Mouse (Mus musculus) midbrain, embryonic 16.5 days (tissue): ENCODE measurements around the gene Eef2. TPM values are rescaled to one million over a fixed set of nuclear protein-coding genes. Genes with fewer than 3 reads are reported as not detected.
A peak's percentile ranks its signal among the peaks of the same experiment; 100 is the strongest.
"Not testable (repeated sequence)": the region's sequence is repeated elsewhere in the genome, so short reads cannot be mapped to it uniquely, and the experiment has no call there.

Source experiments
- ATAC-seq: fragments of 200-750 bp; cut with Nextera tagmentation; 2 replicates; pipeline ENCODE4 v1.8.0; 2017; ENCODE audit warnings: moderate TSS enrichment
- H3K27ac ChIP-seq: fragments of 300-500 bp; sonication (generic); 2 replicates; pipeline ENCODE4 v1.5.1; 2014; ENCODE audit warnings: mild to moderate bottlenecking, low read length, mixed read lengths
- H3K27me3 ChIP-seq: fragments of 300-500 bp; sonication (generic); 2 replicates; pipeline ENCODE4 v1.6.1; 2014; ENCODE audit warnings: low read depth, low read length, mixed read lengths; ENCODE audit not compliant: control insufficient read depth, insufficient read depth
- H3K36me3 ChIP-seq: fragments of 300-500 bp; sonication (generic); 2 replicates; pipeline ENCODE4 v1.6.1; 2014; ENCODE audit warnings: mild to moderate bottlenecking, low read length, moderate library complexity, mixed read lengths; ENCODE audit not compliant: control insufficient read depth, insufficient read depth
- H3K4me1 ChIP-seq: fragments of 300-500 bp; sonication (generic); 2 replicates; pipeline ENCODE4 v1.6.1; 2014; ENCODE audit warnings: mild to moderate bottlenecking, low read length, mixed read lengths; ENCODE audit not compliant: control insufficient read depth, insufficient read depth
- H3K4me2 ChIP-seq: fragments of 300-500 bp; sonication (generic); 2 replicates; pipeline ENCODE4 v1.6.1; 2014; ENCODE audit warnings: mild to moderate bottlenecking, low read length, mixed read lengths
- H3K4me3 ChIP-seq: fragments of 300-500 bp; sonication (generic); 2 replicates; pipeline ENCODE4 v1.5.1; 2014; ENCODE audit warnings: low read depth, mild to moderate bottlenecking, low read length, moderate library complexity, mixed read lengths
- H3K9ac ChIP-seq: fragments of 300-500 bp; sonication (generic); 2 replicates; pipeline ENCODE4 v1.6.1; 2014; ENCODE audit warnings: low read depth, low read length, mixed read lengths
- H3K9me3 ChIP-seq: fragments of 300-500 bp; sonication (generic); replicated peaks from 2 replicates; pipeline ENCODE4 v1.6.1; 2014; ENCODE audit warnings: mild to moderate bottlenecking, low read length, mixed read lengths; ENCODE audit not compliant: control insufficient read depth, poor library complexity, severe bottlenecking
- WGBS: fragments of 180-500 bp; shearing (Covaris S2); extraction: QIAGEN DNeasy Blood & Tissue Kit; methylation state at CpG from one replicate; pipeline ENCODE4 v1.1.7; 2014; 5-methylcytosine and 5-hydroxymethylcytosine counted together
- polyA plus RNA-seq: library from polyadenylated mRNA; unstranded; fragments of >200 nt; fragmentation: Nextera tagmentation; extraction: Ambion mirVana; gene quantifications from 2 replicates; pipeline ENCODE4 v1.2.1, GENCODE M21; 2015

The Eef2 gene
- polyA plus RNA-seq, 1 experiment from 2014 or later, result 535 TPM

DNA sequence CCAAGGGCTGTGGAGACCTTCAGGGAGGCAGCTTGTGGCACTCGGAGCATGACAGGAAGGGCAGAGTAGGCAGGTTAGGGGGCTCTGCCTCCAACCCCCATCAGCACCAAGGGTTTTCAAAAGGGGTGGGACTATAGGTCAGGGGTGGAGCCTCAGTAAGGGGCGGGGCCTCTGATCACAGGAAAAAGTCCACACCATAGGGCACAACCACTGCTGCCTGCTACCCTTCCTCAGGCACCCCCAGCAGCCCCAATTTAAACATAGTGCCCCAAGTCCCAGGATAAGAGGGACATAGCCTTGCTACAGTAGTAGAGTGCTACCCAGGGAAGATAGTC is 14.1 kb upstream of the Eef2 start:
- H3K4me2 ChIP-seq, result no peak overlapping the region
- peaks cover 15% of the 10 kb centered on the region for H3K4me1 ChIP-seq
- H3K27ac ChIP-seq, result no peak overlapping the region
- no peak for ATAC-seq
- no peak overlapping the region for H3K4me3 ChIP-seq
- WGBS, result 79% methylated on average over 2 of the region's 2 CpGs
- peaks cover 11% of the 10 kb centered on the region for H3K36me3 ChIP-seq
- no peak overlapping the region for H3K9ac ChIP-seq
- no peaks in the 10 kb centered on the region for H3K9me3 ChIP-seq
- no peaks in the 10 kb centered on the region for H3K27me3 ChIP-seq

- Histone ChIP-seq H3K4me2 (no peak overlapping the region), H3K36me3 (peaks cover 6% of the 10 kb centered on the region), H3K9me3 (no peaks in the 10 kb centered on the region), H3K27me3 (no peaks in the 10 kb centered on the region), H3K27ac (no peak overlapping the region), H3K4me1 (peaks cover 24% of the 10 kb centered on the region), H3K9ac (no peak overlapping the region), H3K4me3 (no peak overlapping the region)
- ATAC-seq, result no peak
- 85% methylated on average over 8 of the region's 8 CpGs for WGBS
Measured at GRCm38 (mm10) chr10:81165118-81165517, 11.3 kb upstream of the Eef2 start.

DNA sequence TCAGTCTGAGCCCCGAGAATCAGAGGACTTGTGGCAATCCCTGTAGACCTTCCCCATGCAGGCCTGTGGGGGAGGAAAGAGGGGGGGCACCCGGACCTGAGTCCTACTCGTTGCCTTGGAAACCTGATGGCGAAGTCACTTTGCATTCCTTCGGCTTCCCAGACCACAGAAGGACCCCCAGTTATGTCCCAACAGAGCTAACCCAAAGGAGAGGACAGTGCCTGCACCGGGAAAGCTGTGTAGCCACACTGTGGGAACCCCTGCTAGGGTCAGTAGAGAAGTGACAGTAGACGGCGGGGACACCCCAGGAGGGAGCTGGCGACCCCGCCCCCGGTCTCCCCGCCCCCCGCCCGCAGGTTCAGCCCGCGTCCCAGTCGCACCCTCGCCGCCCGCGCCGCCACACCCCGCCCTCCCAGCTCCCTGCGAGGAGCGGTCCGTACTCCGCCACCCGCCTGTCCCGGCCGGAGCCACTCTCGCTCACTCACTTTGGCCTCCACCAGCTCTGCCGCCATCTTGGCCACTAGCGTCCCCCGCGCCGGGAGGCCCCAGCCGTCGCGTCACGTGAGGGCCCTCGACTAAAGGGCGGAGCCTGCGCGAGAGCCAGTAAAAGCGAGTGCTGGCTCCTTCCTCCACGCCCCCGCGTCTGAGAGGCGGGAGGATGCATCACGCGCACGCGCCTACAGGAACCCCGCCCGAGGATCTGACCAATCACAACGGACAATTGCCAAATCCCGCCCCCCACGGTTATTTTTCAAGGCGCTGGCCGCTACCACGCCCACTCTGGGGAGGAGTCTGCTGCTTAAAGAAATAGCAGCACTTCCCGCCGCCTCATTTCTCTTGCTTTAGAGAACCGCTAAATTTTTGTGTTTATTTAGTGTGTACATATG is 9.0 kb upstream of the Eef2 start, which contains the start of gene Pias4:
Pias4 (minus strand) TSS at position 724 of the 887 bp plus-strand sequence.
- WGBS, result under 1% methylated on average over 63 of the region's 64 CpGs
- ATAC-seq, result peak; percentile 85
- no peaks in the 10 kb centered on the region for H3K27me3 ChIP-seq
- H3K9ac ChIP-seq, result peak within 1 kb of the TSS; percentile 85
- peaks cover 24% of the 10 kb centered on the region for H3K4me1 ChIP-seq
- peaks cover 3% of the 10 kb centered on the region for H3K36me3 ChIP-seq
- peak within 1 kb of the TSS; percentile 83 for H3K4me3 ChIP-seq
- H3K4me2 ChIP-seq, result peak within 1 kb of the TSS; percentile 96
- peak within 1 kb of the TSS; percentile 73 for H3K27ac ChIP-seq
- H3K9me3 ChIP-seq, result no peaks in the 10 kb centered on the region

DNA sequence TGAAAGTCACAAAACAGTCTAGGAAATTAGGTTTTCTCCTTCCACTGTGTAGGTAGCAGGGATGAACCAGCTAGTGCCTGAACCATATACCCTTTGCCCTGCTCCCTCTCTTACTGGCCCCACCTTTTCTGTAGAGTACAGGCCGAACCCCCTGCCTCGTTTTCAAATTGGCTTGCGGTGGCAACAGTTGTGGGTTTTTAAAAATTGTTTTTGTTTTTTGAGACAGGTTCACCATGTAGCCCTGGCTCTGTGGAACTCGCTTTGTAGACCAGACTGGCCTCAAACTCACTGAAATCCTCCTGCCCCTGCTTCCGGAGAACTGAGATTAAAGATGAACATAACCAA is 8.4 kb upstream of the Eef2 start:
- H3K36me3 ChIP-seq, result peaks cover 3% of the 10 kb centered on the region

GRCm38 (mm10) chr10:81168521-81169244 is 7.7 kb upstream of the Eef2 start:
- peak; percentile 49 for ATAC-seq
- no peaks in the 10 kb centered on the region for H3K9me3 ChIP-seq
- H3K4me3 ChIP-seq, result peak overlapping the region; percentile 46
- H3K4me2 ChIP-seq, result peak overlapping the region; percentile 91
- H3K27ac ChIP-seq, result peak overlapping the region; percentile 73
- peaks cover 28% of the 10 kb centered on the region for H3K4me1 ChIP-seq
- no peaks in the 10 kb centered on the region; the same call in 1 of the 2 replicates for H3K36me3 ChIP-seq
- WGBS, result 3% methylated on average over 29 of the region's 29 CpGs
- no peaks in the 10 kb centered on the region for H3K27me3 ChIP-seq
- peak overlapping the region; percentile 74 for H3K9ac ChIP-seq

More for the DNA sequence above, 8.4 kb upstream of the Eef2 start:
- Histone ChIP-seq H3K9ac (peak overlapping the region; percentile 37; the same call in 1 of the 2 replicates), H3K4me2 (peak overlapping the region; percentile 91), H3K9me3 (no peaks in the 10 kb centered on the region), H3K27me3 (no peaks in the 10 kb centered on the region), H3K4me1 (peaks cover 24% of the 10 kb centered on the region), H3K4me3 (peak overlapping the region; percentile 46), H3K27ac (peak overlapping the region; percentile 66)
- ATAC-seq, result peak; percentile 66
- WGBS, result 10% methylated on average over 5 of the region's 5 CpGs

DNA sequence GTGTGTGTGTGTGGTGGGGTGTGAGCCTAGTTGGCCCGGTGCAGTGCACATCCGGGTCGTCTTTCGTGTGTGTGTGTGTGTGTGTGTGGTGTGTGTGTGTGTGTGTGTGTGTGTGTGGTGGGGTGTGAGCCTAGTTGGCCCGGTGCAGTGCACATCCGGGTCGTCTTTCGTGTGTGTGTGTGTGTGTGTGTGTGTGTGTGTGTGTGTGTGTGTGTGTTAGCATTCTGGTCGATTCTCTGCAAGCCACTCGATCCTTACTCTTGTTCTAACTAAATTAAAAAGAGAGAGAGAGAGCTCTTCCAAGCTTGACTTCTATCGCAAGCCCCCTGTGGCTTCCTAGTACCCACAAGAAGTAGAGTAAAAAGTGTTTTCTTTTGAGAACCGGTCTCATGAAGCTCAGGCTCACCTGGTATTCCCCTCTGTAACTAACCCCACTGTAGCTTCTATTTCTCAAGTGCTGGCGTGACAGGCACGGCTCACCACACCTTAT is 7.0 kb upstream of the Eef2 start:
- H3K36me3 ChIP-seq, H3K27ac ChIP-seq, ATAC-seq, H3K4me3 ChIP-seq, H3K4me2 ChIP-seq, H3K9me3 ChIP-seq, H3K27me3 ChIP-seq, H3K9ac ChIP-seq: not testable (repeated sequence)
- WGBS, result 38% methylated on average over 10 of the region's 14 CpGs
- peaks cover 36% of the 10 kb centered on the region for H3K4me1 ChIP-seq

DNA sequence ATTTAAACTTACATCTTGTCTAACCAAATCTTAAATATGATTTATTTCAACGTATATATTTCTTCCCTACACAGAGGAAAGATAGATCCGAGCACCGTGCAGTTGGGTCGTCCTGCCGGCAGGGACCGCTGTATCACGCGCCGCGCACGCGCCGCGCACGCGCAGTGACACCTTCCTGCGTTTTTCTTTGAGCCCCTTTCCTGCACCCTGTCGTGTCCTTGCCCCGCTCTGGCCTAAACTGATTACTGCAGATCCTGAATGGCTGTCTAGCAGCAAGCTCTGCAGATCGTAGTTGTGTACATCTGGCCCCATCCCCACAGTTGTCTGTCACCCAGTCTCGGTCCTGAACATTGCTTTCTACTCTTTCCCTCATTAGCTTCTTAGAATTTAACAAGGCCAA is 3.3 kb upstream of the Eef2 start:
- peak overlapping the region; percentile 94 for H3K27ac ChIP-seq
- ATAC-seq, result no peak
- H3K9me3 ChIP-seq, result no peaks in the 10 kb centered on the region
- H3K36me3 ChIP-seq, result peaks cover 7% of the 10 kb centered on the region
- H3K4me3 ChIP-seq, result peak overlapping the region; percentile 17; the same call in 1 of the 2 replicates
- peak overlapping the region; percentile 51 for H3K4me2 ChIP-seq
- 4% methylated on average over 21 of the region's 21 CpGs for WGBS
- peak overlapping the region; percentile 61 for H3K9ac ChIP-seq
- no peaks in the 10 kb centered on the region for H3K27me3 ChIP-seq
- peaks cover 39% of the 10 kb centered on the region for H3K4me1 ChIP-seq

- peak overlapping the region; percentile 94 for H3K27ac ChIP-seq
- H3K27me3 ChIP-seq, result no peaks in the 10 kb centered on the region
- peak overlapping the region; percentile 76 for H3K4me2 ChIP-seq
- H3K4me3 ChIP-seq, result peak overlapping the region; percentile 42
- peaks cover 37% of the 10 kb centered on the region for H3K4me1 ChIP-seq
- peak overlapping the region; percentile 71 for H3K9ac ChIP-seq
- peaks cover 23% of the 10 kb centered on the region for H3K36me3 ChIP-seq
- no peaks in the 10 kb centered on the region for H3K9me3 ChIP-seq
- peak; percentile 63 for ATAC-seq
- 1% methylated on average over 29 of the region's 29 CpGs for WGBS
Measured at GRCm38 (mm10) chr10:81174617-81175344, 1.6 kb upstream of the Eef2 start.
